Mouse (Mus musculus) stomach, postnatal 0 days (tissue): Measurements from ENCODE around the gene Fam214a. TPM values are rescaled to one million over a fixed set of nuclear protein-coding genes. Genes with fewer than 3 reads are reported as not detected.
"Not testable (repeated sequence)": the region's sequence is repeated elsewhere in the genome, so short reads cannot be mapped to it uniquely, and the experiment has no call there.

ENCODE experiments used
- ATAC-seq: fragments of 200-750 bp; cut with Nextera tagmentation; 2 replicates; pipeline ENCODE4 v1.8.0; 2017; ENCODE audit not compliant: low FRiP score, low TSS enrichment
- DNase-seq: peaks from one replicate; pipeline ENCODE4 v3.0.0-alpha.2; 2016; ENCODE audit warnings: low spot score
- H3K27ac ChIP-seq: fragments of 300-500 bp; sonication (generic); replicated peaks from 2 replicates; pipeline ENCODE4 v1.5.1; 2014; ENCODE audit warnings: mild to moderate bottlenecking, control low read depth
- H3K27me3 ChIP-seq: fragments of 300-500 bp; sonication (generic); 2 replicates; pipeline ENCODE4 v1.6.1; 2014; ENCODE audit warnings: low read length; ENCODE audit not compliant: control insufficient read depth, insufficient read depth
- H3K36me3 ChIP-seq: fragments of 300-500 bp; sonication (generic); 2 replicates; pipeline ENCODE4 v1.6.1; 2014; ENCODE audit warnings: low read length, mixed read lengths; ENCODE audit not compliant: control insufficient read depth, insufficient read depth
- H3K4me1 ChIP-seq: fragments of 300-500 bp; sonication (generic); replicated peaks from 2 replicates; pipeline ENCODE4 v1.6.1; 2014; ENCODE audit warnings: antibody characterized with exemption; ENCODE audit not compliant: control insufficient read depth, insufficient read depth
- H3K4me2 ChIP-seq: fragments of 300-500 bp; sonication (generic); replicated peaks from 2 replicates; pipeline ENCODE4 v1.6.1; 2014; ENCODE audit warnings: low read depth, mild to moderate bottlenecking, control low read depth, moderate library complexity
- H3K4me3 ChIP-seq: fragments of 300-500 bp; sonication (generic); 2 replicates; pipeline ENCODE4 v1.5.1; 2014; ENCODE audit warnings: low read depth, low read length, control low read depth
- H3K9ac ChIP-seq: fragments of 300-500 bp; sonication (generic); 2 replicates; pipeline ENCODE4 v1.6.1; 2014; ENCODE audit warnings: mild to moderate bottlenecking, low read length, control low read depth, mixed read lengths
- H3K9me3 ChIP-seq: fragments of 300-500 bp; sonication (generic); 2 replicates; pipeline ENCODE4 v1.6.1; 2016; ENCODE audit warnings: low read length; ENCODE audit not compliant: control insufficient read depth
- CTCF ChIP-seq: IDR thresholded peaks from 2 replicates; pipeline ENCODE4 v1.5.1; 2016; ENCODE audit warnings: antibody characterized with exemption, low read depth, mild to moderate bottlenecking, moderate library complexity
- EP300 ChIP-seq: optimal IDR thresholded peaks from 2 replicates; pipeline ENCODE3; 2016; ENCODE audit warnings: antibody characterized with exemption
- WGBS: fragments of 180-500 bp; shearing (Covaris S2); extraction: QIAGEN DNeasy Blood & Tissue Kit; methylation state at CpG from one replicate; pipeline ENCODE4 v1.1.7; 2014; 5-methylcytosine and 5-hydroxymethylcytosine counted together
- polyA plus RNA-seq: library from polyadenylated mRNA; unstranded; fragments of >200 nt; fragmentation: Nextera tagmentation; extraction: Ambion mirVana; gene quantifications from 2 replicates; pipeline ENCODE4 v1.2.1, GENCODE M21; 2015

The Fam214a gene
- polyA plus RNA-seq, 1 experiment from 2014 or later = 10.7 TPM

DNA sequence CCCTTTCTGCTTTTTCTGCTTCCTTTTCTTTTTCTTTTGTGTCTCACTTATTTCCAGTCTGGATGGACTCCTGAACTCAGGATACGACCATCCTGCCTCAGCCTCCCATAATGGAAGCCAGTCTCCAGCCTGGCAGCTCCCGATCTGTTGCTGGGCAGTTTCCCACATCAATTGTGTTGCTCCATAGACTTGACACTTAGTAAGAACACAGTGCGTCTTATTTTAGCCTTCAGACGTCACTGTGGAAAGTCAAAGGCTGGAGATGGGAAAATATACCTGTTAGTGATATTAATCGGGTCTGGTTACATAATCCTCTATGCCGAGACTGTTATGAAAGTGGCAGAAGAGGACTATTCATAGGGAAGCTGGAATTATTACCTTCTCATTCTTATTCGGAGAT is 26.2 kb downstream of the Fam214a start:
- peaks cover 9% of the 10 kb centered on the region; the same call in 1 of the 2 replicates for H3K4me1 ChIP-seq
- ATAC-seq (no peak), DNase-seq (no peak)
- no peaks in the 10 kb centered on the region for H3K36me3 ChIP-seq
- no peak overlapping the region for H3K27ac ChIP-seq
- 85% methylated on average over 7 of the region's 7 CpGs for WGBS
- TF ChIP-seq EP300 = no peak
- TF ChIP-seq CTCF = no peak
- no peaks in the 10 kb centered on the region for H3K27me3 ChIP-seq
- H3K9ac ChIP-seq = no peak overlapping the region
- no peaks in the 10 kb centered on the region for H3K9me3 ChIP-seq
- no peak overlapping the region for H3K4me2 ChIP-seq
- H3K4me3 ChIP-seq = no peak overlapping the region

DNA sequence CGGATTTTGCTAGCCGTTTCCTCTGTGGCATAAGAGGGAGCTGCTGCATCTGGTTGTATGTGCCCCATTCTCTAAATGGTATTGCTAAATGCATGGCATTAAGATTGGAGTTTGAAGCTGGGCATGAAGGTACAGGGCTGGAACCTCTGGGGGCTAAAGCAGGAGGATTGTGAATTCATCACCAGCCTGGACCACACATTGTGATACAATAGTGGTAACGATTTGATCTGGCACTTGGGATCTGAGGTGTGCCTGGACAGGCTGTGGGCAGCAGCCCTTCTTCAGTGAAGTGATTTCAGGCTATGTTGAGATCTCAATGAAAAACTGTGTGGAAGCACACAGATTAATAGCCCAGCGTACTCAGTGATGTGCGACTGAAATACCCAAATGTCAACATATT is 26.7 kb downstream of the Fam214a start:
- 90% methylated on average over 5 of the region's 5 CpGs for WGBS
- no peaks in the 10 kb centered on the region for H3K36me3 ChIP-seq
- ATAC-seq = no peak

DNA sequence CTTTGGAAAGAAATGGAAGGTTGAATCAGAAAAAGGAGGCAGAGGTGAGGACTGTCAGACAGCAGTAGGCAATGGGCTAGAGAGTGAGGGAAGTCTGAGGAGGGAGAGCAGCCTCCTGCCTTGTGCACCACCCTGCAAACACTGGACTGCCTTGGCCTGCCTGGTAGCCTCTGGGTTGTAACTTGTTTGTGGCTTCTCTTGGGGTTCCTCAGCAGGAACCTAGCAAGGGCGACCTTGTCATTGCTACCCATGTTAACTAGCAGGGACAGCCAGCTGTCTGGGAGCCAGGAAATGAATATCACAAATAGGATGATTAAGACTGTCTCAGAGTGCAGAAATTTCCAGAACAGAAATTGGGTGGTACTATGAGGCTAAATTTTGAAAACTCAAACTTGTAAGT is 27.2 kb downstream of the Fam214a start:
- no peak overlapping the region for H3K27ac ChIP-seq
- DNase-seq = no peak
- H3K4me2 ChIP-seq = no peak overlapping the region
- H3K36me3 ChIP-seq = no peaks in the 10 kb centered on the region
- H3K27me3 ChIP-seq = no peaks in the 10 kb centered on the region
- H3K4me3 ChIP-seq = no peak overlapping the region
- TF ChIP-seq EP300 (no peak), CTCF (no peak)
- no peaks in the 10 kb centered on the region for H3K9me3 ChIP-seq
- no peak overlapping the region for H3K9ac ChIP-seq
- no peak for ATAC-seq
- peaks cover 5% of the 10 kb centered on the region; the same call in 1 of the 2 replicates for H3K4me1 ChIP-seq
- 77% methylated on average over 1 of the region's 1 CpGs for WGBS

More for the DNA sequence above, 26.7 kb downstream of the Fam214a start:
- Histone ChIP-seq H3K9ac (no peak overlapping the region), H3K4me3 (no peak overlapping the region), H3K27me3 (no peaks in the 10 kb centered on the region), H3K4me2 (no peak overlapping the region), H3K27ac (no peak overlapping the region), H3K4me1 (peaks cover 9% of the 10 kb centered on the region; the same call in 1 of the 2 replicates), H3K9me3 (no peaks in the 10 kb centered on the region)
- no peak for TF ChIP-seq CTCF
- no peak for TF ChIP-seq EP300
- no peak for DNase-seq

DNA sequence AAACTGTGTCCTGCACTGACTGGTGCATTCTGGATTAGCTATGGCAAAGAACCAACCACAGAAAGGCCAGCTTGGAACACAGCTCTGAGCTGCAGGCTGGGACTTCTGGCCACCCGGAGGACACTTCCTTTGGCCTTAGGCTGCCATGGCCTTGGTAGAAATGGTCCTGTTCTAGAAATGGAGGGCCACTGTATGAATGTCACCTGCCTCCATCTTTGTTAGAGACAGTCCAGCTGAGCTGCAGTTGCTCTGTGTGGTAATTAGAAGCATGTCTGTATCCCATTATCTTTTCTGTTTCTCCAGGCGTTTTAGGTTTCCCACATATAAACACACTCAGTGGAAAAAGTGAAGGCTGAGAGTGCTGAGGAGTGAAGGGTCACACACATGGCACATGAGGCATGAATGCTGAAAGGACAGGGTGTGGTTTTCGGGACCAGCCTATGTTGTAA is 29.0 kb downstream of the Fam214a start:
- Histone ChIP-seq H3K27me3 (no peaks in the 10 kb centered on the region), H3K9me3 (no peaks in the 10 kb centered on the region), H3K36me3 (no peaks in the 10 kb centered on the region), H3K9ac (no peak overlapping the region), H3K27ac (no peak overlapping the region), H3K4me1 (no peaks in the 10 kb centered on the region), H3K4me3 (no peak overlapping the region), H3K4me2 (no peak overlapping the region)
- TF ChIP-seq CTCF (no peak), EP300 (no peak)
- WGBS = 68% methylated on average over 3 of the region's 3 CpGs
- no peak for DNase-seq
- no peak for ATAC-seq

DNA sequence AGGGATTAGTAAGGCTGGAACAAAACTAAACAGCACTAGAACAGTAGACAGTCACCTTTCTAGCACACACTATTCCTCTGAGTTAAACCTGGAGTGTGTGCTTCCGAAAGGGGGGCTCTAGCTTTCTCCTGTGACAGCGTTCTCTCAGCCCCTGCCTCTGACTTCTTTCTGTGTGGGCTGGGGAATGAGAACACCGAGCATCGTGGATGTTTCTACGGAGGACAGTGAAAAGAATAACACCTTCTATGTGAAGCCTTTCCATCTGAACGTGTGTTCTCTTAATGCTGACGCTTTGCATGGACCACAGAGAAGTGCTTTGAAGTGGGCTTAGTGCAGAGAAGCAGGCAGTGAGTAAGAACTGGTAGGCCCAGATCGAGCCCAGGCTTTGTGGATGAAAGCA is 29.5 kb downstream of the Fam214a start:
- Histone ChIP-seq H3K4me3 (no peak overlapping the region), H3K9me3 (no peaks in the 10 kb centered on the region), H3K4me1 (no peaks in the 10 kb centered on the region), H3K4me2 (no peak overlapping the region), H3K9ac (no peak overlapping the region), H3K27ac (no peak overlapping the region), H3K36me3 (no peaks in the 10 kb centered on the region), H3K27me3 (no peaks in the 10 kb centered on the region)
- DNase-seq = no peak
- 75% methylated on average over 8 of the region's 8 CpGs for WGBS
- TF ChIP-seq EP300 (no peak), CTCF (no peak)
- no peak for ATAC-seq

DNA sequence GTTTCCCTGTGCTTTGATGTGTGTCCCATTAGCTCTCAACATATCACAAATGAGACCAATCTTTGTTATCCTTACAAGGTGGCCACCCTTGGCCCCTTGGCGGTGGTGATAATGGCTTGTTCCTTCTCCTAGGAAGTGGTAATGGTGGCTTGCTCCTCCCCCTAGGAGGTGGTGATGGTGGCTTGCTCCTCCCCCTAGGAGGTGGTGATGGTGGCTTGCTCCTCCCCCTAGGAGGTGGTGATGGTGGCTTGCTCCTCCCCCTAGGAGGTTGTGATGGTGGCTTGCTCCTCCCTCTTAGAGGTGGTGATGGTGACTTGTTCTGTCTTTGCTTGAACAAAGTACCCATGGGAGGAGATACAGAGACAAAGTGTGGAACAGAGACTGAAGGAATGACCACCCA is 30.0 kb downstream of the Fam214a start:
- WGBS = 96% methylated on average over 1 of the region's 1 CpGs
- not testable (repeated sequence) for H3K9ac ChIP-seq, H3K4me1 ChIP-seq, H3K4me3 ChIP-seq, H3K4me2 ChIP-seq, H3K27me3 ChIP-seq, H3K9me3 ChIP-seq, DNase-seq, H3K27ac ChIP-seq, ATAC-seq, H3K36me3 ChIP-seq
